Mouse (Mus musculus) ovary, adult 18-20 months (tissue): ENCODE measurements around the gene Ust.

Source experiments
- DNase-seq: peaks from one replicate; pipeline ENCODE4 v3.0.0; 2022; ENCODE audit warnings: low spot score, mixed read lengths

Gene Ust

GRCm38 (mm10) chr10:8320771-8321170 is 197.9 kb downstream of the Ust start:
- no peak for DNase-seq

- DNase-seq: no peak
These were observed 209.2 kb downstream of the Ust start for GRCm38 (mm10) chr10:8309435-8309834.

- DNase-seq: no peak
These were observed 214.4 kb downstream of the Ust start for GRCm38 (mm10) chr10:8304211-8304610.

DNA sequence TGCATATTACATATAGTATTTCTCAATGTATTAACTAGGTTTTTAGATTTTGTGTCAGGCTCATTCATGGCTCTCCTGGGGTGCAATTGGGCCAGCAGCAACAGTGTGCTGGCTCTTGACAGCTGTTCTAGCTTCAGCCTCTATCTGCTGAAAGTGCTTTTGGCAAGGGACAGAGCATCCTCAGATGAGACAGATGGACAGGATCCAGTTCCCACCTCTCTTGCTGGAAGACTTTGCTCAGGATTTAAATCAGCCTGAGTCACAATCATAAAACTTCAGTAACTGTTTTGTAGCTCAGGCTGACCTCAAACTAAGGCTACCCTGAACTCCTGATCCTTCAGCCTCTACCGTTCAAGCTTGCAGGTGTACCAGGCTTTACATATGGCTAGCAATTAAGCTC is 219.5 kb downstream of the Ust start:
- no peak for DNase-seq

- DNase-seq: no peak
These were observed 221.4 kb downstream of the Ust start for GRCm38 (mm10) chr10:8297214-8297613.

GRCm38 (mm10) chr10:8290661-8291060 is 228.0 kb downstream of the Ust start:
- DNase-seq: no peak

DNA sequence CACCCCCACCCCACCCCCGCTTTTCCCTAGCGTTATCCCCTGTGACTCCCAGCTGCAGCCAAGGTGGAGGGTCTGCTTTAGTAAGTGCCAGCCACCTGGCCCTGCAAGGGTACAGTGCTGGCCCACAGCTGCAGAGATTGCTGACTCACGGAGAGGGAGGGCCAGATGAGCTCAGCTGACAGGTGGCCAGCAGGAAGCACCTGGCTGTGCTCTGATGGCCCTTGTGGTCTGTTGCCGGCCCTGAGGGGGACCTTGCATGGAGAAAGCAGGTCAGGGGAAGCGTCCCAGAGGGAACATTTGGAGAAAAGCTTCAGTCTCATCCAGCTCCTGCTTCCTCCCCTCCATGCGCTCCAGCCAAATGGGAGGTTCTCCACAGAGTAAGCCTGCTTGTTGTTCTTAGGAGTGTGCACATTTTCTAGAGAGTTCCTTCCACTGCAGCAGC is 231.3 kb downstream of the Ust start:
- DNase-seq: peak; percentile 11

- no peak for DNase-seq
These were observed 234.6 kb downstream of the Ust start for GRCm38 (mm10) chr10:8283991-8284390.

DNA sequence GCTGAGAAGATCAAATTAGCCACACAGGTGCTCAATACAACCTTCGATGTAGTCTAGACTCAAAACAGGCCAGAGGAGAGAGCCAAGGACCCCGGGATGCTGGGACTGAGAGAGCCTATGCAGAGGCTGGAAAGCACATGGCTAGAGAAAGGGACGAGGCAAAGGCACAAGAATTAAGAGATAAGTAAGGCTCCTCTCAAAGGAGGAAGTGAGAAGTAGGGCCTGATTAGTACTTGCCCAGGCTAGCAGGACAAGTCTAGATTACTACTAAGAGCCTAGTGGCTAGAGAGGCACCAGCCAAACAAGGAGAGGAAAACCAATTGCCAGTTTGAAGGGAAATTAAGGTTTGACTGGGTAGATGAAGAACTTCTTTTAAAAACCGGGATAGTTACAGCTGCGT is 241.5 kb downstream of the Ust start:
- no peak for DNase-seq

DNA sequence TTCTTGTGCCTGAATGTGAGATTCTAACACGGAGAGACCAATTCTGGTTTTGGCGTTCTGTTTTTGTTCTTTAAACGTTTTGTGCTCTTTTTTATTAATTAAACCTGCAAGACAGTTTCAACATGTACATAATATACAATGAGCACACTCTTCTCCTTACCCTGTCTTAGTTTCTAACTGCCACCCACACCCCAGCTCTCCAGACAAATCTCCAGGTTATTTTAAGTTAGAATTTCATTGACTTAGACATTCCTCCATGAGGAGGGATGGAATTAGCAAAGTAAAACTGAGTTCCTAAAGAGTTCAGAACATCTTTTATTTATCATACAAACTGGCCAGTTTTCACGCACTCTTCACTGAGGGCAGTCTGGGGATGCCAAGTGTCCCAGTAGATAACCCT is 248.9 kb downstream of the Ust start:
- DNase-seq: no peak

DNA sequence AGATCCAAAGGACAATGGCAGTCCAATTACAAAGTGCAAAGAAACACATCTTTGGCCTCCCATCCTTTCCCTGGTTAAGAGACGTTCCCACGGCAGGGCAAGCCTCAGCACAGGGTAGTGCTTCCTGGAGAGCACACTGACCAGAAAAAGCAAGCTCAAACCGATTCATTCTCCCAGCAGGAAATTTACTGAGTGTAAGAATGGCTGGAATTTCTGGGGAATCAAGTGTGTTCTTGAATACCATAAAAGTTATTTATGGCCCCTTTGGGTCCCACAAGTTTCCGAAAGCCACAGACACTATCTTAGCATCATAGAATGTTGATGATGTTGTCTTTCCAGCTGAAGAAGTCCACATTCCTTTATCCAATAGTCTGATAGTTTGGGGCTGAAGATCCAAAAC is 258.9 kb downstream of the Ust start:
- no peak for DNase-seq

GRCm38 (mm10) chr10:8250005-8250404 is 268.6 kb downstream of the Ust start:
- no peak for DNase-seq

DNA sequence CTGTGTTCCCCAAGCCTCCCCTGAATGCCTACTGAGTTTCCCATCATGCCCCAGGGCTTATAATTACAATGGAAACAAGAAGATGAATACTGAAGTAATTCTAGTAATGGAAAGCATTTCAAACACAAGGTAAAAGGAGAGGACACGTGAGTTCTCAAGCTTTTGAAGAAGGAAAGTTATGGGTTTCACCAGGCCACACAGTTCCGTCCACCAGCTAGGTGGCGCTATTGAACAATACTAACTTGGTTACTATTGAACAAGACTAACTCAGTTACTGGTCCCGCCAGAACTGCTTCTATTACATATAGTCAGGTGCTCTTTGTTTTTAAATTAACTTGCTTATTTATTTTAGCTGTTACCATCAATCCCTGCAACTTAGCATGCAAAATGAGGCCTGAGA is 276.3 kb downstream of the Ust start:
- no peak for DNase-seq

GRCm38 (mm10) chr10:8240703-8241102 is 277.9 kb downstream of the Ust start:
- DNase-seq: no peak

- peak; percentile 22 for DNase-seq
These were observed 278.4 kb downstream of the Ust start for GRCm38 (mm10) chr10:8240242-8240641.

DNA sequence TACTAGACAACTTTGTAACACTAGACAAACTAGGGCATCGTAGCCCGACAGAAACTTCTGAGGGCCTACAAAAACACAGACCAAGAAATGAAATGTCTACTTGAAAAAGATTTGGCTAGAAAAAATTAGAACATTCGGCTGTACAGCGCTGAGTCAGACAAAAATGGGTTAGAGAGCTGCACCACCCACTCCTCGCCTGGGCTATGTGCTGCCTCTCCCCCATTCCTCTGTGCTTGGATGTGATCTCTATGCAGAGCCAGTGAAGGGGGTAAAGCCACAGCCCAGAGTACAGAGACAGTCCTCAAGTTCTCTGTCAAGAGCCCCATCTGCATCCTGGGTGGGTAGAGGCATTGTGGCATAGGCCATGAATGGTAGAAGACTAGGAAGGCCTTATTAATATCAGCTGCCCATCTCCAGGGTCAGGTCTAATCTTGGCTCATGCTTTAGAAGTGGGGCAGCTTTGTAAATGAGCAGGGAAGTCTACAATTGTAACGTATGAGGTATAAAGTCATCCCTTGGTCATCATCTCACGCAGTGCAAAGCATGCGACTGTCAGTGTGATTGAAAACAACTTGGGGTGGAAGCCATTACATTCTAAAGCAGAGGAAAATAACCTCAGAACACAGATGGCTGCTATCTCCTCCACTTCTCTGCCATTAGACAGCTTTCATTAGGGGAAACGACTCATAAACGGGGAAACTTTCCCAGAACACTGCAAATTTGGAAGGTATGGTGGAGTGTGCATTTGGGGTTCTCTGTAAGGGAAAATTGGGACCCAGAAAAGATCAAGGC is 281.6 kb downstream of the Ust start:
- no peak for DNase-seq

GRCm38 (mm10) chr10:8233148-8233901 is 285.3 kb downstream of the Ust start:
- DNase-seq: no peak

- DNase-seq: no peak
These were observed 286.1 kb downstream of the Ust start for GRCm38 (mm10) chr10:8232535-8232934.

DNA sequence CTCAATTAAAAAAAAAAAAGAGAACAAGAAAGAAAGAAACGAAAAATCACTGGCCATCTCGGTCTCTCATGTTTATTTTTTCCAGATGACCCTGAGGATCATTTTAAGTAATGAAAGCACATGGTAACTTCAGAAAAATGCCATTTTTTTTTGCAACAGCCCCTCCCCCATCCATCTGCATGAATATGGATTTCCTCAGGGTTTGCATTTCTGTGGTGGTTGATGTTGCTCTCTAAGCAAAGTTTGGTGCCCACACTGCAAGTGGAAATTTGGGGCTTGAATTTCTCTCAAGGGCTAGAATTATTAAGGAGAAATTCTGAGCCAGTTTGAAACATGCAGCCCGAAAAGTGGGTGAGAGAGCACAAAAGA is 290.3 kb downstream of the Ust start:
- DNase-seq: no peak

DNA sequence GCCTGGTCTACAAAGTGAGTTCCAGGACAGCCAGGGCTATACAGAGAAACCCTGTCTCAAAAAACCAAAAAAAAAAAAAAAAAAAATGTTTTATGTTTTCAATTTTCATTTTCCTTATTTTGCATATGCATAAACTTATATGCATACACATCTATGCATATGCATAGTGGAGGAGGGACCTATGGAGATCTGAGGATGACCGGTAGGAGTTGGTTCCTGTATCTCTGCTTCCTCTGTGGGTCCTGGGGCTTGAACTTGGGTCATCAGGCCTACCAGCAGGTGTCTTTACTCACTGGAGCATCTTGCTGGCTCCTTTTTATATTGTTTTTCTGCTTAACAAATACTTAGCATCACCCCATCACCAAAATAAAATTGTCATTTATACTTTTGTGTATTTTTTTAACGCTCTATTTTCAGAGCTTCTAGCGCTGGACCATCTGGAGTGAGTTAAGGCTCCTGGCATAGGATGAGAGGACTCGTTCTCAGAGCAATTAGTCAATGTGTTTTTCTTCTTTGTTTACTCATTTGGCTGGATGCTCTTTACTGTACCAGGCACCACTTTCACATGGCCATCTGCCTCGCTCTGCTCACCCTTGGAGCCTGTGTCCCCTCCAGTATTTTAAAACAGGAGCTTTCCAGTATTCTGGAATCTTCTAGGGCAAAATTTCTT is 290.8 kb downstream of the Ust start:
- DNase-seq: no peak

DNA sequence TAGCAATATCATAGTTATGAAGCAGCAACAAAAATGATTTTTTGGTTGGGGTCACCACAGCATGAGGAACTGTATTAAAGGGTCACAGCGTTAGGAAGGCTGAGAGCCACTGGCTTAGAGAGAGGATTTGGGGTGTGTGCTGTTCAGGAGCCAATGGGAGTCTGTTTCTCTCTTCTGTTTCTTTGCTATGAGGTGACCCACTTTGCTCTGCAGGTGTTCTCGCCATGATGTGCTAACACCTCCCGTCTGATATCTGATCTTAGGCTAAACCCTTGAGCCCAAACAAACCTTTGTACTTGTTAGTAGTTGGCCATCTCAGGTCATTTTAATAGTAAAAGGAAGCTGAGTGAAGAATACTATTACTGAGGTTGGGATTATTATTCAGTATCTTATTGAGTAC is 292.0 kb downstream of the Ust start:
- DNase-seq: no peak

DNA sequence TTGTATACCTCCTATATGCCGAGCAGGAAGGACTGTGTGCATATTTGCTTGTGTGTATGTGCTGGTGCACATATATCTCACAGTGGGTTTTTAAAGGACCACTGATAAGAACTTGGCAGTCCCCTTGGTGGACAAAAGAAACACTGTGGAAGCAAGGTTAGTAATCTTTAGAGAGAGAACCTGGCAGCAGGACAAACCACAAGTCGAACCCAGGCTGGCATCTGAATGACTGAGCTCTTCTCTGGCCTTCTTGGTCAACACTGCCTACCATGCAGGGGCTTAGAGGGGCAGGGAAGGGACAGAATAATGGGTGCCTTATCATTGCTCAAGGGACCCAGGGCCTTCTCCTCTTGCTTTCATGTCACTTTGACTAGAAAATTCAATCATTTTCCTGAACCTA is 294.0 kb downstream of the Ust start:
- DNase-seq: no peak

- DNase-seq: no peak
These were observed 294.6 kb downstream of the Ust start for GRCm38 (mm10) chr10:8224046-8224445.
